Mouse (Mus musculus): ENCODE data around the gene Myof.

DNA sequence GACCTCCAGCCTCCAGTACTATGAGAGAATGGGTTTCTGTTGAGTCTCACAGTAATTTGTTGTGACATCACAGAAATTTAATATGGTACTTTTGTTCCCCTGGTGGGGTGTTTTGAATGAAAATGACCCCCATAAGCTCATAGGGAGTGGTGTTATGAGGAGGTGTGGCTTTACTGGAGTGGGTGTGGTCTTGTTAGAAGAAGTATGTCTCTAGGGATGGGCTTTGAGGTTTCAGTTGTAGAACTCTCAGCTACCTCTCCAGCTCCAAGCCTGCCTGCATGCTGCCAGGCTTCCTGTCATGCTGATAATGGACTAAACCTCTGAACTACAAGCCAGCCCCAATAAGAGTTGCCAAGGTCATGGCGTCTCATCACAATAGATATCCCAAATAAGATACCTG lies 6.3 kb upstream of the Myof start:
- TF ChIP-seq CTCF (IDR thresholded peaks at IDR 0.05; ENCODE audit: borderline replicate concordance, control insufficient read depth, extremely low read depth, insufficient read depth, low read length, poor library complexity) (no peak), POLR2A (IDR thresholded peaks at IDR 0.05; ENCODE audit: control insufficient read depth, extremely low read depth, insufficient read depth, low read length, poor library complexity) (no peak)
